Mouse (Mus musculus): ENCODE measurements at regions not wholly inside any gene's neighbourhood (a gene's known extent, or its start where the extent isn't known, plus 50 kb on each side); places are given as distances from the start of the nearest gene placed in this dataset.
"Not testable (repeated sequence)": the region's sequence is repeated elsewhere in the genome, so short reads cannot be mapped to it uniquely, and the experiment has no call there.

- not testable (repeated sequence) for TF ChIP-seq POLR2A (IDR thresholded peaks at IDR 0.05; ENCODE audit: low read depth, low read length); CTCF (conservative IDR thresholded peaks at IDR 0.05; ENCODE audit: insufficient read depth, insufficient read length, low read depth, low read length)
Observed at GRCm38 (mm10) chr3:22294081-22294480, 217.6 kb downstream of the Tbl1xr1 start.
